Mouse (Mus musculus) heart, adult 9 months (tissue): Measurements from ENCODE around the gene Ccn2.

Experiments
- DNase-seq, 2 experiments: peaks; one replicate each; pipeline ENCODE4 v3.0.0; 2022; ENCODE audit warnings: low spot score in 2 of 2

The Ccn2 gene

GRCm38 (mm10) chr10:24595250-24596002 lies at the start of gene Ccn2:
Gene Ccn2, plus strand, starts transcription at chr10:24595442.
- DNase-seq, result peak; percentile 90 to 92

DNA sequence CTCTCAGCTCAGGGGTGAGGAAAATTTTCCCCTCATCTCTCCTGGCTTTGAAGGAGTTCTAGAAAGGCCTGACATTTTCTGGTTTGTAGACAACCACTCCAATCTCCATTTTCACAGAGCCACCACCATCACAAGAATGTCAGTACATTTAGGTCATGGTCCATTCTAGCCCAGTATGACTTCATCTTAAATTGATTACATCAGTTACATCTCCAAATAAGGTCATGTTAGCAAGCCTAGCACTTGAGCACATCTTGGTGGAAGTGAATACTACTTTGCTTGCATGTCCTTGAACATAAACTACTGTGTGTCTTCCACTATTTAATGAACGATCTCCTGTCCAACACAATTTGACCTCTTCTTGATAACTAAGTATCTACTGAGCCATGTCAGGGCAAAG lies 42.4 kb upstream of the Ccn2 start:
- no peak for DNase-seq

DNA sequence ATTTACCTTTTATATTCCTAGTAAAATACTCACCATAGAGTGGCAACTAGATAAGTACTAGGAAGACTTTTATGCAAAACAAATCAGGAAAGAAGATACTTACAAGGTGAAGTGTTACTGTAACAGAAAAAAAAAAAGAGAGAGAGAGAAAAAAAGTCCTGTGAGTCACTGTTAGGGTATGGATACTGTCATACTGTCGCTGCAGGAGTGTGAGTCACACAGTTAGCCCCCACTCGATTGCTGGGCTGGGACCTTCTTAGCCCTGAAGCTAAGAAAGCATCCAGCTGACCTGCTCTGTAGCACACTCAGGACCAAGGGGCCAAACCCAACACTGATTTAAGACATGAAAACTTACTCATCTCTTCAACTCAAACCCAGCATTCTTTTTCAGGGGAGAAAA lies 41.2 kb upstream of the Ccn2 start:
- DNase-seq, result no peak

DNA sequence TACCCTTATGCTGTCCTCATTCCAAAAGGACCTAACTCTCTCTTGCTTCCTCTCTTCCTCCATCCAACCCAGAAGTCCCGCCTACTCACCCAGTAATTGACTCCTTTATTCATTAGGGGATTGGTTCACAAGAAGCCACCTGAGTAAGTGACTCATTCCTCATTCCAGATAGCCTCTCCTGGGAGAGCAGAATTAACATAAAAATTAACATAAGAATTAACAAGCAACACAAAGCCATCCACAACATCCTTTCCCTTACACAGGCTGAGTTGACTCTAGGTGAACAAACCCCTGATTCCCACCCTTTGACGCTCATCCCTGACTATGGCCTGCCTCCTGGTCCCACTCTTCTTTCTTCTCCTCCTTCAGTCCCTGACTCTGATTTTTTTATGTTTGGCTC lies 36.9 kb upstream of the Ccn2 start:
- no peak for DNase-seq

DNA sequence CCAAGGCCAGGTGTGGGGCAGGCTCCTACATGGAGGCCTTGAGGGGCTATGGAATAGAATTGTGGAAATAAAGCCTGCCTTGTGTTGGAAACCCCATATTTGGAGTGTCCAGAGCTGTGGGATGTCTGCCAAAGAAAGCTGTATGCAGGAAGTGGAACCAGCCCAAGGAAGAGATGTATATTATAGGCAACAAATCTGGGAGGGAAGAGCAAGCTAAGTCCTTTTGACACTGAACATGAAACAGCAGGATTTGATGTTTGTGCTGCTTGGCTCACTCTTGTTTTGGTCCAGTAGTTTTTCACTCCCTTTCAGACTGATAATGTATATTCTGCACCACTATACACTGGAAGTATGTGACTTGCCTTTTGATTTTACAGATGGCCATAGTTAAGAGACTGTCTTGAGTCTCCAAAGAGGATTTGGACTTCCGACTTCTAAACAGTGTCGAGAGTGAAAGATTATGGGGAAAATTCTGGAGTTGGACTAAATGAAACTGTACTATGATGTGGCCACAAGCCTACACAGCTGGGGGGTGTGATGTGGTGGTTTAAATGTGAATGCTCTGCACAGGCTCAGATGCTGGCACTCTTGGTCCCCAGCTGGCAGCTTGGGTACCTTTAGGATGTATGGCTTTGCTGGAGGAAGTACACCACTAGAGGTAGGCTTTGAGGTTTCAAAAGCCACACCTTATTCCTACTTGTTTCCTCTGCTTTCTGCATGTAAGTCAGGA lies 25.4 kb upstream of the Ccn2 start:
- DNase-seq, result no peak

DNA sequence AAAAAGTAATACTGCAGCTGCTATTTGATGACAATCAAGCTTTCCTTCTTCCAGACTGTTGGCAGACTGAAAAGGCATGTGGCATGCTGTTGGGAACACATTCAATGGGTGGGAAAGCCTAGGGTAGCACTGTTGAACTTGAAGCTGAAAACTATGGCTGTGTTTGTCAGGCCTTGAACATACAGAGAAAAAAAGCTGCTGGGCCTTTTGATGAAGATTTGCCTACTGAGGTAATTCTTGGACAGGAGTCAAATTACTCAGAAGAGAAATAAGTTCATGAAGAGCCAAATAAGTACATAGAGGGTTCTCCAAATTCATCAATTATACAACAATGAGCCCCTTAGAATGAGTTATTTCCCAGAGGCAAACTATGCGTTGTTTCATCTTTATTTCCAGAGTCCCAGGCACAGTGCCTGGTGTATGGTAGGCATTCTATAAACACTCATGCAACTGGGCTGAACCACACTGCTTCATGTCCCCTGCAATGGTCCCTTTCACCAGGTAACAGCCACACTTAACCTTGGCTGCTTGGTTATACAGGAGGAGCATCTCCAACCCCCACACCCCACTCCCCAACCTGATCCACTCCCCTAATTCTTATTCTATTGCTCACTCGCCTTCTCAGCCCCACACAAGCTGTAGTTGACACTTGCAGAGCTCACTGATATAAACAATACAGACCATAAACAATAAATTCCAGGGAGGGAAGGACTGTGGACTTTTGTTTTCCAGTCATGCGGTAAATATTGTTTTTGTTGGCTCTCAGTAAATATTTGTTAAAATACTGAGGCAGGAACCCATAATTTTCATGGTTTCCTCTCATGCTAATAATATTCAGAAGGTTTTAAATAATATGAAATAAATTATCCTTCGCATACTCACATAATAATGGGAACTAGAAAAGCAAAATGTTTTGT lies 22.9 kb upstream of the Ccn2 start:
- no peak for DNase-seq

- DNase-seq, result no peak
Measured at GRCm38 (mm10) chr10:24573484-24573883, 21.8 kb upstream of the Ccn2 start.

DNA sequence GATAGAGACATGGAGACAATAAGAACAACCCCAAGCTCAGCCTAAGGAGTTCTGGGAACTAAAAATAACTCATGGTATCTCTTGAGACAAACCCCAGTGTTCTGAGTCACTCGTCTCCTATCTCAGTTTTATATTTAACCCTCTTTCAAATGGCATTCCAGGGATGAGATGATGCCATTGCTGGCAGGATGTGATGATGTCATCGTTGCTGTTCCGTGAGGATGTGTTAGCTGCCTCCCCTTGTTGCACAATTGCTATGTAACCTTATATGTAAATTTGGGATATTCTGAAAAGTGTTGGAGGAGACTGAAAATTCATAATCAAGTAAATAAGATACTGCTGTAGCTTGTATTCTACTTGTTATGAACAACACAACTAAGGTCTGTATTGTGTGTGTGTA lies 14.2 kb upstream of the Ccn2 start:
- no peak for DNase-seq

DNA sequence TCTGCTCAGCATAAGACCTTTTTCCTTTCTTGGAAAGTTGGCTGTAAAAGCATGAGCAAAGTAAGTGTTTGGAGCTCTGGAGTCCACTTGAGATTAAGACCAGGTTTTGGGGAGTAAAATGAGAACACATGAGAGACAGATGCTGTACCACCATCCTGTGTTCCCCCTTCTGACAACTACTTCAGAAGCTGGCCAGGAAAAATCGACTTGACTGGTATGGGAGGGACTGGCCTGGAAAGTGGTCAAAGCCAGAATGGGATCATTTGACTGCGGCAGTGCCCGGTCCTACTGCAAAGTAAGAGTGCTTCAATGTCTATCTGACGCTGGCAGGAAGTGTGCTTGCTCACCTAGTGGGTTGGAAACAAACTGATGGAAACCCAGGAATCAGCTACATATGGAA lies 6.4 kb upstream of the Ccn2 start:
- no peak for DNase-seq

- DNase-seq, result no peak
Measured at GRCm38 (mm10) chr10:24589238-24589637, 6.0 kb upstream of the Ccn2 start.

GRCm38 (mm10) chr10:24590546-24590945 lies 4.7 kb upstream of the Ccn2 start:
- no peak for DNase-seq

DNA sequence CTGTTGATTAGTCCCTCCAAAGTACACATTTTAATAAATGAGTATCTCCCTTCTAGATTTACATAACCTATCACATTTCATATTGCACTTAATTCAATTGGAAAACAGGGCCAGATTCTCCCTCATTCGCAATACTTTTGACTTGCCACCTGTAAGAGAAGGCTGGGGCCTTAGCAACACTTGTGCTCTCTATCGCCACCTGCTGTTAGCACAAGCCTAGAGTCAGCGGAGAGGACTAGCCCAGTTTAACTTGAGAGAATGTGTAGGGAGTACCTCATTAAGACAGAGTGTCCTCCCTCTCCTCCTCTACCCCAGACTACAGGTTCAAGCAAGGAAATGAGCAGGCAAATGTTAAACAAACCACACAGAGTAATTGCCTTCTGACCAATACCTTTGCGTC lies 4.1 kb upstream of the Ccn2 start:
- DNase-seq, result peak; percentile 61 to 76

DNA sequence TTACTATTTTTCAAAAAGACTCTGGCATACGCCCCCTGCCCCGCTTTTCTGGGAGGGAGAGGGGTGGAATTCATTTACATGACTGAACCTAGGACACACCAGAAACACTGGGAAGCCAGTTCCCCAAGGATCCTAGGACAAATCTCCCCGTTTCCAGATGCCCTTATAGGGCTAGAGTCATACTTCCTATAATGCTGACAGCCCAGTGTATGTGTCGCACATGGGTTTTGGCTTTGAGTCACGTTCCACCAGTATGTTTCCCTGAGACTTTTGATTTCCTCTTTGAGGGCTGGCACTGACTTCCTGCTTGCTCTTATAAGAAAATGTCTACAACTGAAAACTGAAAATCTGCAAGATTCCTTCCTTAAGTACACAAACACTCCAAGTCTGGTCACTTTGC lies 3.5 kb upstream of the Ccn2 start:
- peak in 1 of 2 experiments; percentile 32 for DNase-seq

DNA sequence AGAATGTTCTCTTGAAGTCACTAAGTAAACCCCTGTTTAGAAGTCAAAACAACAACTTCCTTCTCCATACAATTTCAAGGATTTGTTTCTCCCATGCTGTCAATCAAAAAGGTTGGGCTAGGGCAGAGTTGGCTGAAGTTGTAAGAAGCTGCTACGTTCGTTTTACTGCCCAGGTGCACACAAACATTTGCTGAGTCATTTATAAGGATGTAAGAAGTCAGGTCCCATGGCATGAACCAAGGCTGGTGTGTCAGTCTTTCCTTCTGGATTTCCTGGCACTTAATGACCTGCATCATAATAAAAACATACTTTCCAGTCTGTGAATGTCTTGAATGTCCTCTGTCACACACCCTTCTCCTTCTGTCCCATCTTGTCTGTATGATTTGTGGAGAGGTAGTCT lies 2.9 kb upstream of the Ccn2 start:
- no peak for DNase-seq

- peak in 1 of 2 experiments; percentile 19 for DNase-seq
Measured at GRCm38 (mm10) chr10:24592969-24593368, 2.3 kb upstream of the Ccn2 start.

- peak; percentile 31 to 68 for DNase-seq
Measured at GRCm38 (mm10) chr10:24593556-24593955, 1.7 kb upstream of the Ccn2 start.

DNA sequence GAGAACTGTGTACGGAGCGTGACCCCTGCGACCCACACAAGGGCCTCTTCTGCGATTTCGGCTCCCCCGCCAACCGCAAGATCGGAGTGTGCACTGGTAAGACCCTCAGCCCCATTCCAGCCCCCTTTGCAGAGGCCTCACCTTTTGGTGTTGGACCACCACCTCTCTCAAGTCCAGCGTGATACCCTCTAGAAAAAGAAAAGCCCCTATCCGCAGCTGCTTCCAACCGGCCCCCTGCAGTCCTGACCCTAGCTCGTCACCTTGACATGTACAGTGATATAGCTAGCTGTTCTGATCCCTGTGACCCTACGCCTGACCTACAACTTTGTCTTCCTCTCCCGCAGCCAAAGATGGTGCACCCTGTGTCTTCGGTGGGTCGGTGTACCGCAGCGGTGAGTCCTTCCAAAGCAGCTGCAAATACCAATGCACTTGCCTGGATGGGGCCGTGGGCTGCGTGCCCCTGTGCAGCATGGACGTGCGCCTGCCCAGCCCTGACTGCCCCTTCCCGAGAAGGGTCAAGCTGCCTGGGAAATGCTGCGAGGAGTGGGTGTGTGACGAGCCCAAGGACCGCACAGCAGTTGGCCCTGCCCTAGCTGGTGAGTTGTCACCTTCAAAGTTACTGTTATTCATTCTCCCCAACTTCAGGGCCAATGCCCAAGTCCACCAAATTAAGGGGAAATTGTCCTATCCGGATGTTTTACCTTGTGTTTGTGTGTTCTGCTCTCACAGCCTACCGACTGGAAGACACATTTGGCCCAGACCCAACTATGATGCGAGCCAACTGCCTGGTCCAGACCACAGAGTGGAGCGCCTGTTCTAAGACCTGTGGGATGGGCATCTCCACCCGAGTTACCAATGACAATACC lies 994 bp downstream of the Ccn2 start:
- DNase-seq, result peak; percentile 15 to 44

- DNase-seq, result peak; percentile 80 to 83
Measured at GRCm38 (mm10) chr10:24596869-24597339, 1.7 kb downstream of the Ccn2 start.

- DNase-seq, result no peak
Measured at GRCm38 (mm10) chr10:24597789-24598188, 2.5 kb downstream of the Ccn2 start.

DNA sequence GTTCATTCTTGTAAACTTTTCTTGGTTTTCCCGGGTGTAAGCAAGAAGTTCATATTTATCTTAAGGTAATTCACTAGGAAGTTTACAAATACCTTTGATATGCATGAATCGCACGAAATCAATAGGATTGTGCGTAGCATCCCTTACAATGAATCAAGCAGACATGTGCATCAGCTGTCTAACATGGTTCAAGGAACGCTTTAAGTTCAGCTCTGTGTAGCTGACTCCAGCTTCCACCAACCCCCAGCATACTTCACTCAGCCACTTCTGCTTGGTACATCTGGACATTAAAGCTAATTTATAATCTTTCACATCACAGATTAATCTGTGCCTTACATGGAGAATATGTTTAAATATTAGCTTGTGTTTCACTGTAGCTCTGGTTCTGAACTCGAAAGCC lies 3.5 kb downstream of the Ccn2 start:
- DNase-seq, result no peak

DNA sequence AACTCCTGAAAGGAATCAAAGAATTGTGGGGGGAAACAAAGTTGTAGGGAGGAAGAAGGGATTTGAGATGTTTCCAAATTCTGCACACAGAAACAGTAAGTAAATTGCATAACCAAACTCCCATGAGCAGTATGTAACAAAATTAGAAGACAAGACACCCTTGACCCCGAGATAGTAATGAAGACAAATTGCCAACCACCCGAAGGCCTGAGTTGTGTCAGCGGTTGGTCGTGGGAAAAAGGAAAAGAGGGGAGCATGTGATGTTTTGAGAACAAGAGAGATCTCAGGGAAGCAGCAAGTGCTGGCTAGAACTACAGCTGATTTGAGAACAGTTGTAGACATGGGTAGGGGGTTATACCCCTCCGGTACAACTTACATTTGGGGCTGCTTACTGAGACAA lies 4.6 kb downstream of the Ccn2 start:
- peak; percentile 57 for DNase-seq
